Mouse (Mus musculus) megakaryocyte, embryonic 14.5 days (primary cell): ENCODE results near the gene March8.

Source experiments
- FLI1 ChIP-seq: IDR thresholded peaks from 2 replicates; pipeline ENCODE4 v1.6.1; 2012; ENCODE audit warnings: low read length, inconsistent platforms, mixed read lengths
- GATA1 ChIP-seq: IDR thresholded peaks from 3 replicates; pipeline ENCODE4 v1.6.1; 2012; ENCODE audit warnings: mixed read lengths, low read length, inconsistent platforms, borderline replicate concordance

DNA sequence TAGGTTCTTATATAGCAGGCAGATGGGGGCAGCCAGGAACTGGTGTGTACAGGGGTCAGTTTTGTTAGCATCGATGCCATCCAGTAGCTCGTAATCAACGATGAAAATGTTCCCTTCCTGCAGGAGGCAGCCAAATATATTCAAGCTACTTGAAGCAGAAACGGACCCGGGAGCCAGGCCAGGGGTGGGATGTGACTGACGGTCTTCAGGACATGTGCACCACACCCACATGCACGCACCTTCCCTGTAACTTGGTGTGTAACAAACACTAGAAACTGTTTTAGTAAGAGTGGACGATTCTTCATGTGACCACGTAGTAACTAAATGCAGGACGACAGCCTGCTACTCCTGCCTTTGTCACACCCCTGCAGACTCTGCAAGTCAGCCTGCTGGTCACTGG is 82.4 kb downstream of the March8 start:
- TF ChIP-seq FLI1: no peak
- no peak for TF ChIP-seq GATA1
